Mouse (Mus musculus) forebrain, embryonic 11.5 days (tissue): ENCODE data around the gene Mgarp. TPM values are rescaled to one million over a fixed set of nuclear protein-coding genes. Genes with fewer than 3 reads are reported as not detected.
"Not testable (repeated sequence)": the region's sequence is repeated elsewhere in the genome, so short reads cannot be mapped to it uniquely, and the experiment has no call there.

Source experiments
- ATAC-seq: fragments of 200-750 bp; cut with Nextera tagmentation; replicated peaks from 2 replicates; pipeline ENCODE4 v1.8.0; 2017; ENCODE audit warnings: moderate TSS enrichment; ENCODE audit not compliant: low FRiP score
- DNase-seq: peaks from one replicate; pipeline ENCODE4 v3.0.0-alpha.2; 2017; ENCODE audit warnings: low spot score
- H3K27ac ChIP-seq: fragments of 300-500 bp; sonication (generic); 2 replicates; pipeline ENCODE4 v1.5.1; 2014; ENCODE audit warnings: low read depth, low read length
- H3K27me3 ChIP-seq: fragments of 300-500 bp; sonication (generic); 2 replicates; pipeline ENCODE4 v1.6.1; 2014; ENCODE audit warnings: mild to moderate bottlenecking, low read length, mixed read lengths; ENCODE audit not compliant: control insufficient read depth, insufficient read depth
- H3K36me3 ChIP-seq: fragments of 300-500 bp; sonication (generic); 2 replicates; pipeline ENCODE4 v1.6.1; 2014; ENCODE audit warnings: mild to moderate bottlenecking, low read length, moderate library complexity, mixed read lengths; ENCODE audit not compliant: control insufficient read depth, insufficient read depth
- H3K4me1 ChIP-seq: fragments of 300-500 bp; sonication (generic); replicated peaks from 2 replicates; pipeline ENCODE4 v1.6.1; 2014; ENCODE audit warnings: low read length, mixed read lengths; ENCODE audit not compliant: control insufficient read depth, insufficient read depth
- H3K4me2 ChIP-seq: fragments of 300-500 bp; sonication (generic); 2 replicates; pipeline ENCODE4 v1.6.1; 2014; ENCODE audit warnings: low read depth, mild to moderate bottlenecking, low read length, moderate library complexity, mixed read lengths; ENCODE audit not compliant: severe bottlenecking
- H3K4me3 ChIP-seq: fragments of 300-500 bp; sonication (generic); 2 replicates; pipeline ENCODE4 v1.5.1; 2014; ENCODE audit warnings: low read depth, low read length
- H3K9ac ChIP-seq: fragments of 300-500 bp; sonication (generic); 2 replicates; pipeline ENCODE4 v1.6.1; 2014; ENCODE audit warnings: low read length
- H3K9me3 ChIP-seq: fragments of 300-500 bp; sonication (generic); 2 replicates; pipeline ENCODE4 v1.6.1; 2016; ENCODE audit warnings: low read length, mixed read lengths; ENCODE audit not compliant: control insufficient read depth
- WGBS: fragments of 180-500 bp; shearing (Covaris S2); extraction: QIAGEN DNeasy Blood & Tissue Kit; methylation state at CpG from one replicate; pipeline ENCODE4 v1.1.7; 2014; 5-methylcytosine and 5-hydroxymethylcytosine counted together
- polyA plus RNA-seq: library from polyadenylated mRNA; unstranded; fragments of >200 nt; fragmentation: Nextera tagmentation; extraction: Ambion mirVana; gene quantifications from 2 replicates; pipeline ENCODE4 v1.2.1, GENCODE M21; 2014

The Mgarp gene
- polyA plus RNA-seq, 1 experiment from 2014 or later, result 5.2 TPM

GRCm38 (mm10) chr3:51393651-51394050, 2.9 kb downstream of the Mgarp start:
- Histone ChIP-seq H3K9ac (no peak overlapping the region), H3K36me3 (no peaks in the 10 kb centered on the region), H3K27ac (no peak overlapping the region), H3K4me3 (no peak overlapping the region), H3K4me1 (peaks cover 7% of the 10 kb centered on the region; the same call in 1 of the 2 replicates), H3K27me3 (peaks cover 11% of the 10 kb centered on the region; the same call in 1 of the 2 replicates), H3K4me2 (no peak overlapping the region), H3K9me3 (no peaks in the 10 kb centered on the region)
- no peak for ATAC-seq
- 91% methylated on average over 2 of the region's 2 CpGs for WGBS
- DNase-seq, result no peak

GRCm38 (mm10) chr3:51393018-51393417, 3.5 kb downstream of the Mgarp start:
- H3K9ac ChIP-seq, H3K36me3 ChIP-seq, ATAC-seq, DNase-seq, H3K27ac ChIP-seq, H3K4me2 ChIP-seq, H3K4me1 ChIP-seq, H3K4me3 ChIP-seq, H3K9me3 ChIP-seq: not testable (repeated sequence)
- peaks cover 11% of the 10 kb centered on the region; the same call in 1 of the 2 replicates for H3K27me3 ChIP-seq
- 94% methylated on average over 3 of the region's 3 CpGs for WGBS

- Histone ChIP-seq H3K9me3 (no peaks in the 10 kb centered on the region), H3K9ac (no peak overlapping the region), H3K36me3 (no peaks in the 10 kb centered on the region), H3K4me3 (no peak overlapping the region), H3K4me1 (peaks cover 7% of the 10 kb centered on the region; the same call in 1 of the 2 replicates), H3K4me2 (no peak overlapping the region), H3K27ac (no peak overlapping the region), H3K27me3 (peaks cover 11% of the 10 kb centered on the region; the same call in 1 of the 2 replicates)
- ATAC-seq, result no peak
- DNase-seq, result no peak
- WGBS, result 96% methylated on average over 5 of the region's 5 CpGs
Measured at GRCm38 (mm10) chr3:51391591-51391990, 4.9 kb downstream of the Mgarp start.

GRCm38 (mm10) chr3:51391095-51391494, 5.4 kb downstream of the Mgarp start:
- Histone ChIP-seq H3K4me1 (peaks cover 7% of the 10 kb centered on the region; the same call in 1 of the 2 replicates), H3K27ac (no peak overlapping the region), H3K4me3 (no peak overlapping the region), H3K9me3 (no peaks in the 10 kb centered on the region), H3K36me3 (no peaks in the 10 kb centered on the region), H3K9ac (no peak overlapping the region), H3K4me2 (no peak overlapping the region), H3K27me3 (peaks cover 9% of the 10 kb centered on the region; the same call in 1 of the 2 replicates)
- 87% methylated on average over 5 of the region's 5 CpGs for WGBS
- no peak for ATAC-seq
- DNase-seq, result no peak

GRCm38 (mm10) chr3:51388904-51389303, 7.6 kb downstream of the Mgarp start:
- no peak overlapping the region for H3K27ac ChIP-seq
- H3K9ac ChIP-seq, result 0 out of 2 replicates have a peak overlapping the region, but pooled peaks have one; percentile 21
- WGBS, result 8% methylated on average over 13 of the region's 13 CpGs
- peaks cover 5% of the 10 kb centered on the region; the same call in 1 of the 2 replicates for H3K4me1 ChIP-seq
- no peaks in the 10 kb centered on the region for H3K9me3 ChIP-seq
- H3K4me2 ChIP-seq, result peak overlapping the region; percentile 24; the same call in 1 of the 2 replicates
- no peaks in the 10 kb centered on the region for H3K27me3 ChIP-seq
- no peak overlapping the region; the same call in 1 of the 2 replicates for H3K4me3 ChIP-seq
- DNase-seq (peak; percentile 58), ATAC-seq (no peak)
- H3K36me3 ChIP-seq, result no peaks in the 10 kb centered on the region

- Histone ChIP-seq H3K4me2 (no peak overlapping the region), H3K9ac (no peak overlapping the region), H3K4me3 (no peak overlapping the region), H3K36me3 (no peaks in the 10 kb centered on the region), H3K27me3 (no peaks in the 10 kb centered on the region), H3K4me1 (peaks cover 5% of the 10 kb centered on the region; the same call in 1 of the 2 replicates), H3K9me3 (no peaks in the 10 kb centered on the region), H3K27ac (no peak overlapping the region)
- ATAC-seq (no peak), DNase-seq (no peak)
- 49% methylated on average over 8 of the region's 8 CpGs for WGBS
Measured at GRCm38 (mm10) chr3:51387868-51388381, 8.6 kb downstream of the Mgarp start.

- peaks cover 5% of the 10 kb centered on the region; the same call in 1 of the 2 replicates for H3K4me1 ChIP-seq
- no peak for DNase-seq
- no peak overlapping the region for H3K27ac ChIP-seq
- ATAC-seq, result no peak
- H3K36me3 ChIP-seq, result no peaks in the 10 kb centered on the region
- no peak overlapping the region for H3K4me3 ChIP-seq
- H3K27me3 ChIP-seq, result no peaks in the 10 kb centered on the region
- H3K9me3 ChIP-seq, result no peaks in the 10 kb centered on the region
- 83% methylated on average over 3 of the region's 3 CpGs for WGBS
- H3K9ac ChIP-seq, result no peak overlapping the region
- no peak overlapping the region for H3K4me2 ChIP-seq
Measured at GRCm38 (mm10) chr3:51387134-51387451, 9.4 kb downstream of the Mgarp start.

GRCm38 (mm10) chr3:51386441-51387133, 10.0 kb downstream of the Mgarp start:
- Histone ChIP-seq H3K4me1 (peaks cover 5% of the 10 kb centered on the region; the same call in 1 of the 2 replicates), H3K9me3 (no peaks in the 10 kb centered on the region), H3K4me3 (no peak overlapping the region), H3K27me3 (no peaks in the 10 kb centered on the region), H3K4me2 (no peak overlapping the region), H3K27ac (no peak overlapping the region), H3K36me3 (no peaks in the 10 kb centered on the region), H3K9ac (no peak overlapping the region)
- WGBS, result 52% methylated on average over 12 of the region's 12 CpGs
- DNase-seq, result no peak
- no peak for ATAC-seq
